Mouse (Mus musculus) olfactory bulb, adult 2 months (tissue): ENCODE data around the gene 9130023H24Rik. TPM values are rescaled to one million over a fixed set of nuclear protein-coding genes. Genes with fewer than 3 reads are reported as not detected.

ENCODE experiments used
- H3K27ac ChIP-seq: fragments of 200-500 bp; 2 replicates; pipeline ENCODE4 v1.5.1; 2012; ENCODE audit warnings: low read depth, low read length; ENCODE audit not compliant: insufficient read depth
- H3K4me1 ChIP-seq: fragments of 200-500 bp; 2 replicates; pipeline ENCODE4 v1.6.1; 2012; ENCODE audit warnings: low read length; ENCODE audit not compliant: control insufficient read depth, insufficient read depth
- H3K4me3 ChIP-seq: fragments of 200-500 bp; 2 replicates; pipeline ENCODE4 v1.5.1; 2012; ENCODE audit warnings: mild to moderate bottlenecking, low read depth, low read length, moderate library complexity; ENCODE audit not compliant: insufficient read depth
- CTCF ChIP-seq: fragments of 200-500 bp; IDR thresholded peaks from 2 replicates; pipeline ENCODE4 v1.5.1; 2012; ENCODE audit warnings: low read depth, mild to moderate bottlenecking, low read length, moderate library complexity; ENCODE audit not compliant: insufficient read depth
- POLR2A ChIP-seq: fragments of 200-500 bp; IDR thresholded peaks from 2 replicates; pipeline ENCODE4 v1.6.1; 2012; ENCODE audit warnings: mild to moderate bottlenecking, low read depth, low read length, moderate library complexity; ENCODE audit not compliant: insufficient read depth
- WGBS: fragments of 180-500 bp; shearing (Covaris S2); methylation state at CpG from one replicate; pipeline ENCODE4 v1.1.7; 2018; 5-methylcytosine and 5-hydroxymethylcytosine counted together
- polyA plus RNA-seq: library from polyadenylated mRNA; stranded (reverse); fragments of >200 nt; gene quantifications from 2 replicates; pipeline ENCODE4 v1.2.4, GENCODE M21; 2012; ENCODE audit warnings: low replicate concordance; ENCODE audit not compliant: missing spikeins, insufficient read depth, insufficient read length

Gene 9130023H24Rik
- polyA plus RNA-seq, 1 experiment: not detected

GRCm38 (mm10) chr7:128219952-128220351, 17.9 kb downstream of the 9130023H24Rik start:
- 89% methylated on average over 4 of the region's 4 CpGs for WGBS
- Histone ChIP-seq H3K27ac (no peak overlapping the region), H3K4me3 (no peak overlapping the region), H3K4me1 (no peaks in the 10 kb centered on the region)
- TF ChIP-seq POLR2A (no peak), CTCF (no peak)

- Histone ChIP-seq H3K4me1 (no peaks in the 10 kb centered on the region), H3K4me3 (no peak overlapping the region), H3K27ac (no peak overlapping the region)
- 66% methylated on average over 3 of the region's 3 CpGs for WGBS
- TF ChIP-seq CTCF: no peak
- no peak for TF ChIP-seq POLR2A
Observed at GRCm38 (mm10) chr7:128209826-128210225, 28.0 kb downstream of the 9130023H24Rik start.

- 5% methylated on average over 4 of the region's 4 CpGs for WGBS
Observed at GRCm38 (mm10) chr7:128208187-128208586, 29.6 kb downstream of the 9130023H24Rik start.

GRCm38 (mm10) chr7:128206152-128206551, 31.7 kb downstream of the 9130023H24Rik start, which contains the start of gene Cox6a2:
Gene Cox6a2, minus strand, starts transcription at chr7:128206387.
- TF ChIP-seq POLR2A (no peak), CTCF (no peak)
- no peaks in the 10 kb centered on the region for H3K4me1 ChIP-seq
- H3K4me3 ChIP-seq: no peak within 1 kb of the TSS
- no peak within 1 kb of the TSS for H3K27ac ChIP-seq
- 88% methylated on average over 6 of the region's 6 CpGs for WGBS

More at GRCm38 (mm10) chr7:128208187-128208586, 29.6 kb downstream of the 9130023H24Rik start:
- no peak overlapping the region for H3K27ac ChIP-seq
- no peaks in the 10 kb centered on the region for H3K4me1 ChIP-seq
- TF ChIP-seq POLR2A (no peak), CTCF (no peak)
- H3K4me3 ChIP-seq: no peak overlapping the region

GRCm38 (mm10) chr7:128205695-128206094, 32.1 kb downstream of the 9130023H24Rik start:
- TF ChIP-seq CTCF (no peak), POLR2A (no peak)
- 90% methylated on average over 18 of the region's 18 CpGs for WGBS
- Histone ChIP-seq H3K27ac (no peak overlapping the region), H3K4me1 (no peaks in the 10 kb centered on the region), H3K4me3 (no peak overlapping the region)

GRCm38 (mm10) chr7:128204179-128204578, 33.7 kb downstream of the 9130023H24Rik start:
- TF ChIP-seq CTCF: no peak
- no peak for TF ChIP-seq POLR2A
- Histone ChIP-seq H3K4me3 (no peak overlapping the region), H3K4me1 (no peaks in the 10 kb centered on the region), H3K27ac (no peak overlapping the region)
- 82% methylated on average over 8 of the region's 8 CpGs for WGBS

GRCm38 (mm10) chr7:128203071-128203470, 34.8 kb downstream of the 9130023H24Rik start:
- no peaks in the 10 kb centered on the region for H3K4me1 ChIP-seq
- TF ChIP-seq CTCF: no peak
- H3K4me3 ChIP-seq: no peak overlapping the region

GRCm38 (mm10) chr7:128201607-128202006, 36.2 kb downstream of the 9130023H24Rik start:
- WGBS: 89% methylated on average over 9 of the region's 9 CpGs
- H3K27ac ChIP-seq: no peak overlapping the region
- no peak for TF ChIP-seq CTCF
- TF ChIP-seq POLR2A: no peak
- no peaks in the 10 kb centered on the region for H3K4me1 ChIP-seq
- H3K4me3 ChIP-seq: no peak overlapping the region

More at GRCm38 (mm10) chr7:128203071-128203470, 34.8 kb downstream of the 9130023H24Rik start:
- 83% methylated on average over 9 of the region's 9 CpGs for WGBS
- H3K27ac ChIP-seq: no peak overlapping the region

Other genes starting within 250 kb of the 9130023H24Rik start
- 340 TPM in 1 of 2 replicates, not detected in the other for gene Pycard, start 244.2 kb downstream of the 9130023H24Rik start, polyA plus RNA-seq
- not detected in 2 replicates for gene Trim72, start 234.1 kb downstream of the 9130023H24Rik start, polyA plus RNA-seq
- gene Itgam, start 175.4 kb downstream of the 9130023H24Rik start, polyA plus RNA-seq: not detected in 2 replicates
- not detected in 2 replicates for gene Gm49368, start 175.3 kb downstream of the 9130023H24Rik start, polyA plus RNA-seq
- not detected in 2 replicates for gene Itgax, start 108.5 kb downstream of the 9130023H24Rik start, polyA plus RNA-seq
- not detected in 2 replicates for gene Itgad, start 83.7 kb downstream of the 9130023H24Rik start, polyA plus RNA-seq
- gene Cox6a2, start 31.6 kb downstream of the 9130023H24Rik start, polyA plus RNA-seq: not detected in 2 replicates
- not detected in 2 replicates for gene Armc5, start 689 bp downstream of the 9130023H24Rik start, polyA plus RNA-seq
- not detected in 2 replicates for gene Tgfb1i1, start 8.8 kb upstream of the 9130023H24Rik start, polyA plus RNA-seq
- gene Slc5a2, start 27.6 kb upstream of the 9130023H24Rik start, polyA plus RNA-seq: not detected in 2 replicates
- not detected in 2 replicates for gene BC017158, start 60.1 kb upstream of the 9130023H24Rik start, polyA plus RNA-seq
- gene Rgs10, start 180.7 kb upstream of the 9130023H24Rik start, polyA plus RNA-seq: not detected in 2 replicates
- not detected in 2 replicates for gene Tial1, start 223.7 kb upstream of the 9130023H24Rik start, polyA plus RNA-seq